Mouse (Mus musculus): ENCODE measurements at regions not wholly inside any gene's neighbourhood (a gene's known extent, or its start where the extent isn't known, plus 50 kb on each side); places are given as distances from the start of the nearest gene placed in this dataset.

GRCm38 (mm10) chr9:17742308-17742707 is 549.6 kb upstream of the Chordc1 start:
- TF ChIP-seq CTCF (IDR thresholded peaks at IDR 0.05; ENCODE audit: low read depth, low read length) (no peak), POLR2A (IDR thresholded peaks at IDR 0.05; ENCODE audit: insufficient read depth, low read length) (no peak)
